Comparison of ENCODE assay signal across 8 mouse cellular contexts in the genomic region with DNA sequence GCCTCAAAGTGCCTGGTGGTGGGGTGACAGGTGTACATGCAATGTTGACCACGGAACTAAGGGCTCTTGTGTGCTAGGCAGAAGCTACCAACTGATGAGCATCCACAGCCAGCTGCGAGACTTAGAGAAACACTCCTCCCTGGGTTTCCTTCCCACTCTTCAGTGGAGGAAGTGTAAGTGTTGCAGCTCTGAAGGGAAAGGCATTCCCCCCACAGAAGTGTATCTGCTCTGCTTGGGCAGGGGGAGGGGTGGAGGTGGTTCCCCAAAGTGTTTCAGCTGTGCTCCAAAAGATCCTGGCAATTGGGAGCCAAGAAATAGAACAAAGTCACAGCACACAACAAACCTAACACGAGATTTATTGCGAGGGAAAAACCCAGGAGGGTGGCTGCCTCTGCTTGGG. TPM values are rescaled to one million over a fixed set of nuclear protein-coding genes. Genes with fewer than 3 reads are reported as not detected.
DNase-seq lines count a peak whose midpoint lies in the region; ATAC-seq lines count a peak whose summit lies in the region.

No protein-coding gene starts in this region.

- no peaks in the 10 kb centered on the region for H3K36me3 ChIP-seq in heart, embryonic 15.5 days
- H3K36me3 ChIP-seq in hindbrain, embryonic 14.5 days (replicated peaks; ENCODE audit: control insufficient read depth, insufficient read depth), result peaks cover 7% of the 10 kb centered on the region; the same call in 1 of the 2 replicates
- H3K36me3 ChIP-seq in midbrain, embryonic 13.5 days, result peaks cover 12% of the 10 kb centered on the region

- no peaks in the 10 kb centered on the region for H3K27me3 ChIP-seq in heart, embryonic 15.5 days
- H3K27me3 ChIP-seq in hindbrain, embryonic 14.5 days (ENCODE audit: control insufficient read depth, insufficient read depth, low read length), result no peaks in the 10 kb centered on the region
- H3K27me3 ChIP-seq in midbrain, embryonic 13.5 days, result no peaks in the 10 kb centered on the region

- H3K9ac ChIP-seq in heart, embryonic 15.5 days, result peak overlapping the region; percentile 57
- peak overlapping the region; percentile 74 for H3K9ac ChIP-seq in hindbrain, embryonic 14.5 days
- peak overlapping the region; percentile 61 for H3K9ac ChIP-seq in midbrain, embryonic 13.5 days (replicated peaks)

- no peak for ATAC-seq in heart, embryonic 15.5 days (replicated peaks; ENCODE audit: insufficient number of reproducible peaks, insufficient read depth, low FRiP score, low read depth)
- ATAC-seq in hindbrain, embryonic 14.5 days (ENCODE audit: low FRiP score), result no peak
- ATAC-seq in midbrain, embryonic 13.5 days, result no peak; the same call in 1 of the 2 replicates

- WGBS in heart, embryonic 15.5 days, result 60% methylated on average over 4 of the region's 4 CpGs
- 74% methylated on average over 4 of the region's 4 CpGs for WGBS in hindbrain, embryonic 14.5 days
- WGBS in midbrain, embryonic 13.5 days, result 64% methylated on average over 4 of the region's 4 CpGs

- no peaks in the 10 kb centered on the region for H3K9me3 ChIP-seq in heart, embryonic 15.5 days (replicated peaks)
- no peaks in the 10 kb centered on the region for H3K9me3 ChIP-seq in hindbrain, embryonic 14.5 days (ENCODE audit: control insufficient read depth, low read length)
- no peaks in the 10 kb centered on the region for H3K9me3 ChIP-seq in midbrain, embryonic 13.5 days

- H3K4me2 ChIP-seq in heart, embryonic 15.5 days, result peak overlapping the region; percentile 75
- H3K4me2 ChIP-seq in hindbrain, embryonic 14.5 days (replicated peaks), result peak overlapping the region; percentile 78
- H3K4me2 ChIP-seq in midbrain, embryonic 13.5 days (replicated peaks), result peak overlapping the region; percentile 90

- peaks cover 40% of the 10 kb centered on the region for H3K4me1 ChIP-seq in heart, embryonic 15.5 days (replicated peaks)
- peaks cover 30% of the 10 kb centered on the region for H3K4me1 ChIP-seq in hindbrain, embryonic 14.5 days (replicated peaks; ENCODE audit: control insufficient read depth, insufficient read depth, low read length)
- H3K4me1 ChIP-seq in midbrain, embryonic 13.5 days (replicated peaks), result peaks cover 43% of the 10 kb centered on the region

- no peak for DNase-seq in heart, postnatal 4 days
- DNase-seq in brain, adult 2 months (ENCODE audit: low read depth, low spot score), result peak; percentile 85
- no peak for DNase-seq in hindbrain, embryonic 14.5 days (ENCODE audit: low spot score)
- DNase-seq in yolk sac, embryonic 10.5 days (ENCODE audit: low spot score), result no peak
- DNase-seq in testis, postnatal 14 days (ENCODE audit: low spot score), result no peak
- no peak for DNase-seq in adrenal gland, postnatal 25 days

- peak overlapping the region; percentile 77 for H3K27ac ChIP-seq in heart, embryonic 15.5 days
- peak overlapping the region; percentile 89 for H3K27ac ChIP-seq in hindbrain, embryonic 14.5 days
- peak overlapping the region; percentile 74 for H3K27ac ChIP-seq in midbrain, embryonic 13.5 days

- peak overlapping the region; percentile 87 for H3K4me3 ChIP-seq in heart, embryonic 15.5 days
- H3K4me3 ChIP-seq in hindbrain, embryonic 14.5 days (replicated peaks; ENCODE audit: low read length), result peak overlapping the region; percentile 97
- H3K4me3 ChIP-seq in midbrain, embryonic 13.5 days (replicated peaks), result peak overlapping the region; percentile 99

RNA-seq across cellular contexts. Expression of gene Upf1, which starts 0.9 kb away (rescaled TPM):
- polyA plus RNA-seq in heart, embryonic 15.5 days (2015; fragmentation: Nextera tagmentation; extraction: Ambion mirVana), result 10.5 and 13.4 TPM in 2 replicates
- 10 to 100 TPM; 44.1 to 45.9 TPM for total RNA-seq in heart, postnatal 4 days (2021)
- 17.3 and 17.9 TPM in 2 replicates for polyA plus RNA-seq in hindbrain, embryonic 14.5 days (2014; fragmentation: Nextera tagmentation; extraction: Ambion mirVana)
- 15.5 and 18.1 TPM in 2 replicates for polyA plus RNA-seq in midbrain, embryonic 13.5 days (2015; fragmentation: Nextera tagmentation; extraction: Ambion mirVana)
- 71.3 and 76.9 TPM in 2 replicates for total RNA-seq in adrenal gland, postnatal 25 days (2021)

RNA-seq across cellular contexts. Expression of gene Comp, which starts 19.4 kb away (rescaled TPM):
- polyA plus RNA-seq in heart, embryonic 15.5 days (2015; fragmentation: Nextera tagmentation; extraction: Ambion mirVana), result 2.8 and 4.0 TPM in 2 replicates
- 1 to 10 TPM; 2.5 to 2.6 TPM for total RNA-seq in heart, postnatal 4 days (2021)
- polyA plus RNA-seq in hindbrain, embryonic 14.5 days (2014; fragmentation: Nextera tagmentation; extraction: Ambion mirVana), result 0.10 and 0.27 TPM in 2 replicates
- 0.21 and 0.42 TPM in 2 replicates for polyA plus RNA-seq in midbrain, embryonic 13.5 days (2015; fragmentation: Nextera tagmentation; extraction: Ambion mirVana)
- total RNA-seq in adrenal gland, postnatal 25 days (2021), result 0.27 TPM in 1 of 2 replicates, not detected in the other

RNA-seq across cellular contexts. Expression of gene Gdf1, which starts 24.4 kb away (rescaled TPM):
- 0.31 and 1.4 TPM in 2 replicates for polyA plus RNA-seq in heart, embryonic 15.5 days (2015; fragmentation: Nextera tagmentation; extraction: Ambion mirVana)
- under 1 TPM in 1 of 2 experiments, not detected in 1; 0.60 TPM for total RNA-seq in heart, postnatal 4 days (2021)
- polyA plus RNA-seq in hindbrain, embryonic 14.5 days (2014; fragmentation: Nextera tagmentation; extraction: Ambion mirVana), result 0.23 and 3.2 TPM in 2 replicates
- 3.7 and 6.0 TPM in 2 replicates for polyA plus RNA-seq in midbrain, embryonic 13.5 days (2015; fragmentation: Nextera tagmentation; extraction: Ambion mirVana)
- 2.0 TPM in 1 of 2 replicates, not detected in the other for total RNA-seq in adrenal gland, postnatal 25 days (2021)

RNA-seq across cellular contexts. Expression of gene Cers1, which starts 38.4 kb away (rescaled TPM):
- 1.3 and 2.3 TPM in 2 replicates for polyA plus RNA-seq in heart, embryonic 15.5 days (2015; fragmentation: Nextera tagmentation; extraction: Ambion mirVana)
- under 1 TPM; 0.43 to 0.56 TPM for total RNA-seq in heart, postnatal 4 days (2021)
- polyA plus RNA-seq in hindbrain, embryonic 14.5 days (2014; fragmentation: Nextera tagmentation; extraction: Ambion mirVana), result 42.9 TPM in 2 replicates
- polyA plus RNA-seq in midbrain, embryonic 13.5 days (2015; fragmentation: Nextera tagmentation; extraction: Ambion mirVana), result 23.7 and 26.2 TPM in 2 replicates
- total RNA-seq in adrenal gland, postnatal 25 days (2021), result 2.9 and 3.4 TPM in 2 replicates

RNA-seq across cellular contexts. Expression of gene Cope, which starts 51.7 kb away (rescaled TPM):
- 241 and 335 TPM in 2 replicates for polyA plus RNA-seq in heart, embryonic 15.5 days (2015; fragmentation: Nextera tagmentation; extraction: Ambion mirVana)
- total RNA-seq in heart, postnatal 4 days (2021), result 100 to 1,000 TPM; 176 to 179 TPM
- 256 and 288 TPM in 2 replicates for polyA plus RNA-seq in hindbrain, embryonic 14.5 days (2014; fragmentation: Nextera tagmentation; extraction: Ambion mirVana)
- polyA plus RNA-seq in midbrain, embryonic 13.5 days (2015; fragmentation: Nextera tagmentation; extraction: Ambion mirVana), result 273 and 290 TPM in 2 replicates
- 184 and 238 TPM in 2 replicates for total RNA-seq in adrenal gland, postnatal 25 days (2021)
